Comparison of ENCODE assay signal across 11 mouse cellular contexts in genomic region chr8:48511546-48511945, GRCm38 (mm10).
DNase-seq lines count a peak whose midpoint lies in the region; ATAC-seq and TF ChIP-seq lines count a peak whose summit lies in the region.
"Had no signal": no experiment of that assay in that cellular context is flagged by ENCODE, and none has a peak within 500 bp of the region (broad histone marks: within the 10 kb centered on the region; RNA-seq: fewer than 3 reads in every experiment).

No protein-coding gene starts in this region.

- H3K4me3 ChIP-seq in forebrain, embryonic 16.5 days (replicated peaks; ENCODE audit: low read length) = 0 out of 2 replicates have a peak overlapping the region, but pooled peaks have one; percentile 2
- H3K4me3 ChIP-seq in forebrain, embryonic 10.5 days = no peak overlapping the region
- peak overlapping the region; percentile 43 for H3K4me3 ChIP-seq in heart, embryonic 15.5 days
- no peak overlapping the region for H3K4me3 ChIP-seq in lung, embryonic 14.5 days (ENCODE audit: low read depth, low read length)
- H3K4me3 ChIP-seq: midbrain, embryonic 12.5 days had no signal

- TF ChIP-seq POLR2A in brain, embryonic 14.5 days (IDR thresholded peaks at IDR 0.05; ENCODE audit: borderline replicate concordance, extremely low read depth, insufficient read depth, insufficient read length, poor library complexity, severe bottlenecking) = no peak

- H3K27ac ChIP-seq in forebrain, embryonic 16.5 days (ENCODE audit: low read length) = peak overlapping the region; percentile 45
- no peak overlapping the region for H3K27ac ChIP-seq in forebrain, embryonic 10.5 days
- no peak overlapping the region for H3K27ac ChIP-seq in heart, embryonic 15.5 days
- no peak overlapping the region for H3K27ac ChIP-seq in lung, embryonic 14.5 days (ENCODE audit: low read depth)
- H3K27ac ChIP-seq: midbrain, embryonic 12.5 days had no signal

- no peak overlapping the region for H3K9ac ChIP-seq in forebrain, embryonic 16.5 days (replicated peaks; ENCODE audit: low read depth, low read length)
- no peak overlapping the region for H3K9ac ChIP-seq in heart, embryonic 15.5 days
- H3K9ac ChIP-seq in lung, embryonic 14.5 days = no peak overlapping the region
- H3K9ac ChIP-seq: midbrain, embryonic 12.5 days had no signal

- no peak for TF ChIP-seq CTCF in lung, embryonic 14.5 days (IDR thresholded peaks at IDR 0.05; ENCODE audit: low read depth)
- no peak for TF ChIP-seq CTCF in brain, embryonic 14.5 days (IDR thresholded peaks at IDR 0.05; ENCODE audit: borderline replicate concordance, extremely low read depth, insufficient read depth, insufficient read length)

- H3K9me3 ChIP-seq in forebrain, embryonic 16.5 days (ENCODE audit: control insufficient read depth, low read length) = no peaks in the 10 kb centered on the region
- H3K9me3 ChIP-seq in forebrain, embryonic 10.5 days = 0 out of 2 replicates have a peak, but pooled peaks cover 4% of the 10 kb centered on the region
- H3K9me3 ChIP-seq in heart, embryonic 15.5 days (replicated peaks) = no peaks in the 10 kb centered on the region
- H3K9me3 ChIP-seq in lung, embryonic 14.5 days (ENCODE audit: low read depth, low read length) = no peaks in the 10 kb centered on the region
- H3K9me3 ChIP-seq: midbrain, embryonic 12.5 days had no signal

- peak overlapping the region; percentile 24; the same call in 1 of the 2 replicates for H3K4me2 ChIP-seq in forebrain, embryonic 16.5 days (ENCODE audit: low read length)
- peak overlapping the region; percentile 59 for H3K4me2 ChIP-seq in heart, embryonic 15.5 days
- peak overlapping the region; percentile 2; the same call in 1 of the 2 replicates for H3K4me2 ChIP-seq in lung, embryonic 14.5 days
- H3K4me2 ChIP-seq: midbrain, embryonic 12.5 days had no signal

- 69% methylated on average over 12 of the region's 12 CpGs for WGBS in forebrain, embryonic 16.5 days
- WGBS in forebrain, embryonic 10.5 days = 94% methylated on average over 12 of the region's 12 CpGs
- WGBS in heart, embryonic 15.5 days = 64% methylated on average over 12 of the region's 12 CpGs
- 81% methylated on average over 12 of the region's 12 CpGs for WGBS in lung, embryonic 14.5 days

- no peak for ATAC-seq in forebrain, embryonic 16.5 days
- ATAC-seq in heart, embryonic 15.5 days (replicated peaks; ENCODE audit: insufficient number of reproducible peaks, insufficient read depth, low FRiP score, low read depth) = no peak
- no peak for ATAC-seq in lung, embryonic 14.5 days (ENCODE audit: insufficient read depth)

- DNase-seq in forebrain, embryonic 10.5 days (ENCODE audit: extremely low spot score, low spot score) = no peak
- DNase-seq in heart, adult 9 months (ENCODE audit: low spot score in 2 of 2) = no peak
- no peak for DNase-seq in lung, embryonic 14.5 days
- DNase-seq in lung, postnatal 14 days = no peak
- DNase-seq in brain, embryonic 14.5 days (ENCODE audit: low read depth) = peak; percentile 37
- no peak for DNase-seq in natural killer cell, adult 2 months (ENCODE audit: low spot score in 2 of 2)
- DNase-seq: liver; lung, postnatal 10 days had no signal

- H3K4me1 ChIP-seq in forebrain, embryonic 16.5 days (replicated peaks; ENCODE audit: control insufficient read depth, insufficient read depth, low read length) = peaks cover 12% of the 10 kb centered on the region
- H3K4me1 ChIP-seq in forebrain, embryonic 10.5 days = peaks cover 24% of the 10 kb centered on the region
- peaks cover 2% of the 10 kb centered on the region; the same call in 1 of the 2 replicates for H3K4me1 ChIP-seq in heart, embryonic 15.5 days (replicated peaks)
- no peaks in the 10 kb centered on the region for H3K4me1 ChIP-seq in lung, embryonic 14.5 days (ENCODE audit: insufficient read depth)

- no peaks in the 10 kb centered on the region for H3K36me3 ChIP-seq in forebrain, embryonic 16.5 days (ENCODE audit: control insufficient read depth, insufficient read depth)
- H3K36me3 ChIP-seq in forebrain, embryonic 10.5 days (replicated peaks) = peaks cover 37% of the 10 kb centered on the region
- no peaks in the 10 kb centered on the region for H3K36me3 ChIP-seq in heart, embryonic 15.5 days
- H3K36me3 ChIP-seq in lung, embryonic 14.5 days (ENCODE audit: insufficient read depth) = no peaks in the 10 kb centered on the region
- H3K36me3 ChIP-seq: midbrain, embryonic 12.5 days had no signal

- no peaks in the 10 kb centered on the region for H3K27me3 ChIP-seq in forebrain, embryonic 16.5 days (replicated peaks; ENCODE audit: control insufficient read depth, insufficient read depth, low read length)
- H3K27me3 ChIP-seq in forebrain, embryonic 10.5 days (ENCODE audit: poor library complexity, severe bottlenecking) = no peaks in the 10 kb centered on the region
- H3K27me3 ChIP-seq in heart, embryonic 15.5 days = no peaks in the 10 kb centered on the region
- H3K27me3 ChIP-seq in lung, embryonic 14.5 days (ENCODE audit: insufficient read depth, low read length) = no peaks in the 10 kb centered on the region
- H3K27me3 ChIP-seq: midbrain, embryonic 12.5 days had no signal

Comparison
In these comparisons a context has a peak if more than half of its experiments do, and no peak if none do; other contexts are left out.
1. H3K4me3 ChIP-seq: peak in forebrain, embryonic 16.5 days (single experiment) and heart, embryonic 15.5 days (single experiment); none in forebrain, embryonic 10.5 days (single experiment) and lung, embryonic 14.5 days (single experiment).
2. H3K4me2 ChIP-seq: peak in every context shown above with its lines; median percentile 59 in heart, embryonic 15.5 days; 24 in forebrain, embryonic 16.5 days; 2 in lung, embryonic 14.5 days.